Mouse (Mus musculus) heart, postnatal 0 days (tissue): ENCODE data around the gene Chd6.

ENCODE experiments used
- CTCF ChIP-seq: IDR thresholded peaks from 2 replicates; pipeline ENCODE4 v1.5.1; 2016; ENCODE audit warnings: antibody characterized with exemption, control low read depth, low read depth
- EP300 ChIP-seq: IDR thresholded peaks from 2 replicates; pipeline ENCODE4 v1.6.1; 2016; ENCODE audit warnings: antibody characterized with exemption, low read depth

- TF ChIP-seq CTCF (no peak), EP300 (no peak)
These were observed 44.0 kb downstream of the Chd6 start for GRCm38 (mm10) chr2:161064836-161065235.
